Mouse (Mus musculus) MEL (cell line): ENCODE results near the gene Calm5. TPM values are rescaled to one million over a fixed set of nuclear protein-coding genes. Genes with fewer than 3 reads are reported as not detected.
"Not testable (repeated sequence)": the region's sequence is repeated elsewhere in the genome, so short reads cannot be mapped to it uniquely, and the experiment has no call there.

Source experiments
- DNase-seq: peaks from one replicate; pipeline ENCODE4 v3.0.0; 2011; ENCODE audit warnings: low read depth, low spot score
- H3K27ac ChIP-seq: 2 replicates; pipeline ENCODE4 v1.5.1; 2012; ENCODE audit warnings: low read depth, mild to moderate bottlenecking, control low read depth, low read length, moderate library complexity; ENCODE audit not compliant: control insufficient read depth
- H3K27me3 ChIP-seq, 2 experiments: fragments of 150-350 bp in 1 of 2; sonication (generic) in 1 of 2; 2 replicates each; pipeline ENCODE4 v1.6.1; 2012; ENCODE audit warnings: low read length in 2 of 2, mild to moderate bottlenecking in 2 of 2, improper control_type of control experiment in 1 of 2, moderate library complexity in 1 of 2; ENCODE audit not compliant: insufficient read depth in 2 of 2, control insufficient read depth in 1 of 2
- H3K36me3 ChIP-seq, 2 experiments: 2 replicates each; pipeline ENCODE4 v1.6.1; 2012 to 2014; ENCODE audit warnings: low read length in 2 of 2, improper control_type of control experiment in 1 of 2, inconsistent platforms in 1 of 2, mild to moderate bottlenecking in 1 of 2; ENCODE audit not compliant: insufficient read depth in 2 of 2, control insufficient read depth in 1 of 2
- H3K4me1 ChIP-seq, 2 experiments: fragments of 150-350 bp in 1 of 2; sonication (generic) in 1 of 2; 2 replicates each; pipeline ENCODE4 v1.6.1; 2012; ENCODE audit warnings: low read length in 2 of 2, improper control_type of control experiment in 1 of 2, mild to moderate bottlenecking in 1 of 2; ENCODE audit not compliant: insufficient read depth in 2 of 2, control insufficient read depth in 1 of 2
- H3K4me3 ChIP-seq, 2 experiments: fragments of 150-350 bp in 1 of 2; sonication (generic) in 1 of 2; 2 replicates each; pipeline ENCODE4 v1.5.1; 2012; ENCODE audit warnings: low read depth in 2 of 2, low read length in 2 of 2, mild to moderate bottlenecking in 2 of 2, moderate library complexity in 2 of 2, control low read depth in 1 of 2, improper control_type of control experiment in 1 of 2; ENCODE audit not compliant: control insufficient read depth in 1 of 2, insufficient read depth in 1 of 2
- H3K79me2 ChIP-seq: 2 replicates; pipeline ENCODE4 v1.6.1; 2012; ENCODE audit warnings: mild to moderate bottlenecking, low read length, moderate library complexity; ENCODE audit not compliant: control insufficient read depth, poor library complexity, insufficient read depth
- H3K9ac ChIP-seq: 2 replicates; pipeline ENCODE4 v1.6.1; 2012; ENCODE audit warnings: low read depth, mild to moderate bottlenecking, control low read depth, low read length, moderate library complexity; ENCODE audit not compliant: control insufficient read depth, poor library complexity, severe bottlenecking
- H3K9me3 ChIP-seq: fragments of 150-350 bp; sonication (generic); replicated peaks from 2 replicates; pipeline ENCODE4 v1.6.1; 2012; ENCODE audit warnings: mild to moderate bottlenecking, low read length, improper control_type of control experiment, moderate library complexity; ENCODE audit not compliant: insufficient read depth
- BHLHE40 ChIP-seq: IDR thresholded peaks from 2 replicates; pipeline ENCODE4 v1.6.1; 2012; ENCODE audit warnings: low read depth, mild to moderate bottlenecking, inconsistent platforms, low read length, improper control_type of control experiment, borderline replicate concordance
- CHD1 ChIP-seq: IDR thresholded peaks from 2 replicates; pipeline ENCODE4 v1.6.1; 2012; ENCODE audit warnings: low read depth, mild to moderate bottlenecking, inconsistent platforms, low read length, improper control_type of control experiment
- CHD2 ChIP-seq: IDR thresholded peaks from 2 replicates; pipeline ENCODE4 v1.6.1; 2011; ENCODE audit warnings: low read length, improper control_type of control experiment
- CTCF ChIP-seq, 3 experiments: IDR thresholded peaks in 2 of 3; conservative IDR thresholded peaks in 1 of 3; 2 replicates each; pipeline ENCODE4 v1.5.1; 2011 to 2012; ENCODE audit warnings: low read length in 3 of 3, low read depth in 2 of 3, mild to moderate bottlenecking in 2 of 3, improper control_type of control experiment in 1 of 3, inconsistent platforms in 1 of 3, mixed read lengths in 1 of 3, moderate library complexity in 1 of 3; ENCODE audit not compliant: control insufficient read depth in 1 of 3, insufficient read depth in 1 of 3, poor library complexity in 1 of 3, severe bottlenecking in 1 of 3
- E2F4 ChIP-seq: IDR thresholded peaks from 2 replicates; pipeline ENCODE4 v1.6.1; 2011; ENCODE audit warnings: low read depth, low read length, improper control_type of control experiment, borderline replicate concordance
- GABPA ChIP-seq: IDR thresholded peaks from 2 replicates; pipeline ENCODE4 v1.6.1; 2012; ENCODE audit warnings: low read depth, mild to moderate bottlenecking, inconsistent platforms, low read length, improper control_type of control experiment, moderate library complexity
- GATA1 ChIP-seq: IDR thresholded peaks from 2 replicates; pipeline ENCODE4 v1.6.1; 2011; ENCODE audit warnings: low read depth, low read length, improper control_type of control experiment
- HCFC1 ChIP-seq: IDR thresholded peaks from 2 replicates; pipeline ENCODE4 v1.6.1; 2012; ENCODE audit warnings: low read depth, mild to moderate bottlenecking, inconsistent platforms, low read length, improper control_type of control experiment, moderate library complexity
- JUND ChIP-seq: IDR thresholded peaks from 2 replicates; pipeline ENCODE4 v1.6.1; 2011; ENCODE audit warnings: low read depth, mild to moderate bottlenecking, improper control_type of control experiment, low read length
- MAFK ChIP-seq: IDR thresholded peaks from 2 replicates; pipeline ENCODE4 v1.6.1; 2011; ENCODE audit warnings: low read depth, mild to moderate bottlenecking, low read length, improper control_type of control experiment, borderline replicate concordance
- MAX ChIP-seq: IDR thresholded peaks from 2 replicates; pipeline ENCODE4 v1.6.1; 2011; ENCODE audit warnings: low read length, improper control_type of control experiment
- MXI1 ChIP-seq: IDR thresholded peaks from 2 replicates; pipeline ENCODE4 v1.6.1; 2011; ENCODE audit warnings: mild to moderate bottlenecking, low read depth, low read length, improper control_type of control experiment
- MYC ChIP-seq: IDR thresholded peaks from 2 replicates; pipeline ENCODE4 v1.6.1; 2011; ENCODE audit warnings: low read depth, mild to moderate bottlenecking, low read length, improper control_type of control experiment, moderate library complexity
- NRF1 ChIP-seq: IDR thresholded peaks from 2 replicates; pipeline ENCODE4 v1.6.1; 2014; ENCODE audit warnings: low read depth, mild to moderate bottlenecking, inconsistent platforms, low read length, improper control_type of control experiment, moderate library complexity; ENCODE audit not compliant: poor library complexity, insufficient read depth, severe bottlenecking
- POLR2A ChIP-seq, 2 experiments: IDR thresholded peaks; 2 replicates each; pipeline ENCODE4 v1.6.1; 2011 to 2012; ENCODE audit warnings: low read length in 2 of 2, mild to moderate bottlenecking in 2 of 2, control low read depth in 1 of 2, improper control_type of control experiment in 1 of 2, low read depth in 1 of 2, moderate library complexity in 1 of 2; ENCODE audit not compliant: control insufficient read depth in 1 of 2, insufficient read depth in 1 of 2, poor library complexity in 1 of 2
- SMC3 ChIP-seq: IDR thresholded peaks from 2 replicates; pipeline ENCODE4 v1.6.1; 2011; ENCODE audit warnings: low read depth, low read length, improper control_type of control experiment
- TBP ChIP-seq: IDR thresholded peaks from 2 replicates; pipeline ENCODE4 v1.8.0; 2011; ENCODE audit warnings: low read depth, low read length, improper control_type of control experiment
- USF2 ChIP-seq, 2 experiments: IDR thresholded peaks; 2 replicates each; pipeline ENCODE4 v1.6.1; 2011 to 2012; ENCODE audit warnings: improper control_type of control experiment in 2 of 2, low read length in 2 of 2, borderline replicate concordance in 1 of 2, inconsistent platforms in 1 of 2, low read depth in 1 of 2, mild to moderate bottlenecking in 1 of 2; ENCODE audit not compliant: insufficient read depth in 1 of 2
- ZMIZ1 ChIP-seq: IDR thresholded peaks from 2 replicates; pipeline ENCODE4 v1.6.1; 2012; ENCODE audit warnings: low read depth, mild to moderate bottlenecking, inconsistent platforms, low read length, improper control_type of control experiment, moderate library complexity
- ZNF384 ChIP-seq: IDR thresholded peaks from 2 replicates; pipeline ENCODE4 v1.6.1; 2012; ENCODE audit warnings: low read depth, mild to moderate bottlenecking, inconsistent platforms, low read length, improper control_type of control experiment
- polyA plus RNA-seq, 2 experiments: library from polyadenylated mRNA; stranded (reverse) in 1 of 2; unstranded in 1 of 2; fragments of >175 nt in 1 of 2; fragments of >200 nt in 1 of 2; gene quantifications; 2 replicates each; pipeline versions ENCODE4 v1.2.1 to v1.2.4; 2012; ENCODE audit warnings: low replicate concordance in 2 of 2, low read depth in 1 of 2; ENCODE audit not compliant: insufficient read length in 2 of 2, insufficient read depth in 1 of 2, missing spikeins in 1 of 2
- total RNA-seq: library from RNA; depleted of rRNA; stranded (reverse); fragments of 300-350 nt; gene quantifications from 2 replicates; pipeline ENCODE4 v1.2.3, GENCODE M21; 2012; rRNA removed

Gene Calm5
- not detected in 2 replicates for total RNA-seq
- not detected for polyA plus RNA-seq

GRCm38 (mm10) chr13:3853648-3854333, at the start of gene Calm5:
Calm5 (plus strand) TSS chr13:3854173.
- not testable (repeated sequence) for H3K27ac ChIP-seq, H3K9me3 ChIP-seq, H3K4me1 ChIP-seq, H3K79me2 ChIP-seq, H3K9ac ChIP-seq, H3K4me3 ChIP-seq, DNase-seq, H3K27me3 ChIP-seq, H3K36me3 ChIP-seq

GRCm38 (mm10) chr13:3804186-3804585, 49.8 kb upstream of the Calm5 start, which contains the start of gene Calml3:
Calml3 (minus strand) TSS chr13:3804316.
- Histone ChIP-seq H3K27ac (no peak within 1 kb of the TSS), H3K9me3 (no peaks in the 10 kb centered on the region), H3K9ac (no peak within 1 kb of the TSS), H3K36me3 (peaks cover 0 to 2% of the 10 kb centered on the region in 2 experiments; a peak in 1 of 4 replicates), H3K4me3 (no peak within 1 kb of the TSS)
- TF ChIP-seq ZNF384 (no peak), GABPA (no peak), MAFK (no peak), POLR2A (IDR thresholded peaks at IDR 0.05; ENCODE audit: control insufficient read depth in 1 of 2, insufficient read depth in 1 of 2, low read depth in 1 of 2, low read length in 2 of 2, poor library complexity in 1 of 2) (no peak)
- TF ChIP-seq, all 39 proteins: peak for 0
- DNase-seq = no peak
- Histone ChIP-seq H3K4me1 (peaks cover 0 to 3% of the 10 kb centered on the region in 2 experiments; a peak in 2 of 4 replicates), H3K27me3 (no peaks in the 10 kb centered on the region), H3K79me2 (no peaks in the 10 kb centered on the region)

- no peaks in the 10 kb centered on the region for H3K27me3 ChIP-seq
- peaks cover 0 to 3% of the 10 kb centered on the region in 2 experiments; a peak in 2 of 4 replicates for H3K4me1 ChIP-seq
- H3K36me3 ChIP-seq = peaks cover 0 to 2% of the 10 kb centered on the region in 2 experiments; a peak in 1 of 4 replicates
- no peak overlapping the region for H3K4me3 ChIP-seq
- no peaks in the 10 kb centered on the region for H3K79me2 ChIP-seq
- H3K27ac ChIP-seq = no peak overlapping the region
- no peak overlapping the region for H3K9ac ChIP-seq
- H3K9me3 ChIP-seq = no peaks in the 10 kb centered on the region
- TF ChIP-seq ZMIZ1 = no peak
- no peak for TF ChIP-seq CHD2
- no peak for TF ChIP-seq MXI1
- no peak for TF ChIP-seq CTCF (IDR thresholded peaks at IDR 0.05 in 2 of 3, conservative IDR thresholded peaks at IDR 0.05 in 1 of 3; ENCODE audit: control insufficient read depth in 1 of 3, insufficient read depth in 1 of 3, low read depth in 2 of 3, low read length in 3 of 3, poor library complexity in 1 of 3, severe bottlenecking in 1 of 3)
- TF ChIP-seq MYC = no peak
- TF ChIP-seq POLR2A (IDR thresholded peaks at IDR 0.05; ENCODE audit: control insufficient read depth in 1 of 2, insufficient read depth in 1 of 2, low read depth in 1 of 2, low read length in 2 of 2, poor library complexity in 1 of 2) = no peak
- no peak for TF ChIP-seq TBP
- no peak for TF ChIP-seq BHLHE40
- no peak for TF ChIP-seq SMC3
- TF ChIP-seq USF2 (IDR thresholded peaks at IDR 0.05; ENCODE audit: borderline replicate concordance in 1 of 2, insufficient read depth in 1 of 2, low read depth in 1 of 2, low read length in 2 of 2) = no peak
- no peak for TF ChIP-seq JUND
- no peak for TF ChIP-seq E2F4
- TF ChIP-seq GATA1 = no peak
- no peak for TF ChIP-seq CHD1
- no peak for TF ChIP-seq MAX
- TF ChIP-seq NRF1 = no peak
- no peak for TF ChIP-seq HCFC1
- DNase-seq = no peak
Measured at GRCm38 (mm10) chr13:3805132-3805531, 48.8 kb upstream of the Calm5 start.
